Mouse (Mus musculus): Measurements from ENCODE around the gene Fbxo47. TPM values are rescaled to one million over a fixed set of nuclear protein-coding genes. Genes with fewer than 3 reads are reported as not detected.

Fbxo47 gene
- polyA plus RNA-seq, 1 experiment from 2014 or later = 0.29 TPM

DNA sequence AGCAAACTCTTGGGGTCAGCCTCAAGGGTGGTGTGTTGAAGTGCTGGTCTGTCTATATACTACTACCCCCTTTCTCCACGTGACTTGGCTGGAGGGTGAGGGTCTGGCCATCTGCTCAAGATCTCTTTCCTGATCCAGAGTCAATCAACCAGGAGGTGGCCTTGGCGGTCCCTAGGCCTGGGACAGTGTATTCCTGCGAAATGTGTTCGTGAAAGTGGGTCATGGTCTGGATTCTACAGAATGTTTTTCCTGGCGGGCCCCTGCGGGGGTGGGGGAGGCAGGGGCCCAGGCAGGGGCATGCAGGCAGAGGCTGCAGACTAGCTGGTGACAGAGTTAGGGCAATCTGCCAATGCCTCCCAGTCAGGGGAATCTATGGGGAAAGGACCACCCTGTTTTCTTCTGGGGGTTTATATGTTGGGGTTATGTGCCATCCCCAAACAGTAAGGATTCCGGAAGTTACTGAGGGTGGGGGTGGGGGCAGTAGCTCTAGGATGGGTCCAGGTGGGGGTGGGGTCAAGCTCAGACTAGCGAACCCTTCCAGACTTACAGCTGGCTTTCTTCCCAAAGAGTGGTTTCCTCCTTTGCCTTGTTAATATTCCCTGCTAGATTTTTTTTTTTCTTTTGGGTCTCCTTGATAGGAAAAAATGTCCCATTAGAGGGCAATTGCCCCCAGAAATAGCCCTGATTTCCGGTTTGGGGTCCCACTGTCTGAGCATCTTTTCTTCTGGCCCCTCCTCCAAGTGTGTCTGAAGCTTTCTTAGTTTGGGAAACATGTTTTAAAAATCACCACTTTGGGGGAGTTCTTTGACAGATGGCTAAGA, 78.9 kb downstream of the Fbxo47 start:
- peak overlapping the region; percentile 9; the same call in 1 of the 2 replicates for H3K9ac ChIP-seq (ENCODE audit: low read length)
- H3K27ac ChIP-seq (replicated peaks) = peak overlapping the region; percentile 81
- 0 out of 2 replicates have a peak overlapping the region, but pooled peaks have one; percentile 13 for H3K4me3 ChIP-seq (ENCODE audit: low read depth, low read length)
- peaks cover 49% of the 10 kb centered on the region for H3K4me1 ChIP-seq (replicated peaks; ENCODE audit: control insufficient read depth, insufficient read depth)
- H3K36me3 ChIP-seq (ENCODE audit: control insufficient read depth, insufficient read depth, low read length) = peaks cover 6% of the 10 kb centered on the region; the same call in 1 of the 2 replicates
- no peaks in the 10 kb centered on the region for H3K9me3 ChIP-seq (ENCODE audit: control insufficient read depth, low read length)
- H3K4me2 ChIP-seq (replicated peaks; ENCODE audit: low read depth) = peak overlapping the region; percentile 45
- ATAC-seq (ENCODE audit: low FRiP score, low TSS enrichment) (no peak), DNase-seq (ENCODE audit: low spot score) (no peak)
- no peak for TF ChIP-seq EP300 (optimal IDR thresholded peaks at IDR 0.05)
- TF ChIP-seq CTCF (IDR thresholded peaks at IDR 0.05; ENCODE audit: low read depth) = no peak
- whole genome bisulfite sequencing = 20% methylated on average over 9 of the region's 9 CpGs
- no peaks in the 10 kb centered on the region for H3K27me3 ChIP-seq (ENCODE audit: control insufficient read depth, insufficient read depth, low read length)

DNA sequence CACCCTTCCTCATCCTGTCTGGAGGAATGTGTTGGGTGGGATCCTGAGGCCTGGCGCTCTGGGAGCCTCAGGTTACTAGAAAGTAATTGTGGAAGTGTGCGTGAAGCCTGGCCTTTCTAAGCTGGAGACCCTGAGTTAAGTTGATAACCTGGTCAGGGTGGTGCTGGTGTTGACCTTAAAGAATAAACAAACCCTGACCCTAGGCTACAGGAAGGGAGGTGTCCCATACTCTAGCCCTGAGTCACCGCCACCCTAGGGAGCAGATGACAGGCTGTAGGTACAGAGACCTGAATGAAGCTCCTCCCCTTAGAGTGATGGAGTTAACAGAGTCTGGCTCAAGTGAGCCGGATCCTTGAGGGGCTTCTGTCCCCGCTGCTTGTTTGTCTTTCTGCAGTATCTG, 80.1 kb downstream of the Fbxo47 start:
- H3K4me3 ChIP-seq (ENCODE audit: low read depth, low read length) = no peak overlapping the region
- TF ChIP-seq CTCF (IDR thresholded peaks at IDR 0.05; ENCODE audit: low read depth) (no peak), EP300 (optimal IDR thresholded peaks at IDR 0.05) (no peak)
- peak overlapping the region; percentile 81 for H3K27ac ChIP-seq (replicated peaks)
- H3K4me1 ChIP-seq (replicated peaks; ENCODE audit: control insufficient read depth, insufficient read depth) = peaks cover 38% of the 10 kb centered on the region
- H3K9ac ChIP-seq (ENCODE audit: low read length) = no peak overlapping the region
- ATAC-seq (ENCODE audit: low FRiP score, low TSS enrichment) = peak; percentile 38; the same call in 1 of the 2 replicates
- DNase-seq (ENCODE audit: low spot score) = peak; percentile 66
- no peaks in the 10 kb centered on the region for H3K27me3 ChIP-seq (ENCODE audit: control insufficient read depth, insufficient read depth, low read length)
- H3K36me3 ChIP-seq (ENCODE audit: control insufficient read depth, insufficient read depth, low read length) = peaks cover 4% of the 10 kb centered on the region; the same call in 1 of the 2 replicates
- WGBS = 53% methylated on average over 5 of the region's 5 CpGs
- peak overlapping the region; percentile 20; the same call in 1 of the 2 replicates for H3K4me2 ChIP-seq (replicated peaks; ENCODE audit: low read depth)
- no peaks in the 10 kb centered on the region for H3K9me3 ChIP-seq (ENCODE audit: control insufficient read depth, low read length)

Other genes starting within 250 kb of the Fbxo47 start
- 1.1 TPM in 2 replicates for gene Mllt6, start 220.7 kb downstream of the Fbxo47 start, polyA plus RNA-seq (2015; fragmentation: Nextera tagmentation; extraction: Ambion mirVana)
- gene Cisd3, start 198.3 kb downstream of the Fbxo47 start, polyA plus RNA-seq (2015; fragmentation: Nextera tagmentation; extraction: Ambion mirVana) = 44.2 TPM in 2 replicates
- gene Pcgf2, start 183.7 kb downstream of the Fbxo47 start, polyA plus RNA-seq (2015; fragmentation: Nextera tagmentation; extraction: Ambion mirVana) = 5.9 and 6.6 TPM in 2 replicates
- 405 and 438 TPM in 2 replicates for gene Psmb3, start 180.8 kb downstream of the Fbxo47 start, polyA plus RNA-seq (2015; fragmentation: Nextera tagmentation; extraction: Ambion mirVana)
- 0.73 and 0.75 TPM in 2 replicates for gene Pip4k2b, start 139.4 kb downstream of the Fbxo47 start, polyA plus RNA-seq (2015; fragmentation: Nextera tagmentation; extraction: Ambion mirVana)
- gene Cwc25, start 117.6 kb downstream of the Fbxo47 start, polyA plus RNA-seq (2015; fragmentation: Nextera tagmentation; extraction: Ambion mirVana) = 9.0 TPM in 2 replicates
- gene 1700001P01Rik, start 108.2 kb downstream of the Fbxo47 start, polyA plus RNA-seq (2015; fragmentation: Nextera tagmentation; extraction: Ambion mirVana) = not detected in 2 replicates
- 585 and 586 TPM in 2 replicates for gene Rpl23, start 101.7 kb downstream of the Fbxo47 start, polyA plus RNA-seq (2015; fragmentation: Nextera tagmentation; extraction: Ambion mirVana)
- 84.0 and 90.1 TPM in 2 replicates for gene Lasp1, start 85.2 kb downstream of the Fbxo47 start, polyA plus RNA-seq (2015; fragmentation: Nextera tagmentation; extraction: Ambion mirVana)
- 1.1 and 1.9 TPM in 2 replicates for gene B230217C12Rik, start 43.4 kb downstream of the Fbxo47 start, polyA plus RNA-seq (2015; fragmentation: Nextera tagmentation; extraction: Ambion mirVana)
- gene Plxdc1, start 102.3 kb upstream of the Fbxo47 start, polyA plus RNA-seq (2015; fragmentation: Nextera tagmentation; extraction: Ambion mirVana) = 0.40 and 0.45 TPM in 2 replicates
- 7.5 and 9.8 TPM in 2 replicates for gene Arl5c, start 112.0 kb upstream of the Fbxo47 start, polyA plus RNA-seq (2015; fragmentation: Nextera tagmentation; extraction: Ambion mirVana)
- gene Cacnb1, start 138.9 kb upstream of the Fbxo47 start, polyA plus RNA-seq (2015; fragmentation: Nextera tagmentation; extraction: Ambion mirVana) = 4.2 and 4.9 TPM in 2 replicates
- 863 and 874 TPM in 2 replicates for gene Rpl19, start 142.6 kb upstream of the Fbxo47 start, polyA plus RNA-seq (2015; fragmentation: Nextera tagmentation; extraction: Ambion mirVana)
- gene Stac2, start 169.3 kb upstream of the Fbxo47 start, polyA plus RNA-seq (2015; fragmentation: Nextera tagmentation; extraction: Ambion mirVana) = 0.05 and 0.08 TPM in 2 replicates